Mouse (Mus musculus) lung, postnatal 10 days (tissue): ENCODE measurements at regions not wholly inside any gene's neighbourhood (a gene's known extent, or its start where the extent isn't known, plus 50 kb on each side); places are given as distances from the start of the nearest gene placed in this dataset.

ENCODE experiments used
- DNase-seq: peaks from one replicate; pipeline ENCODE4 v3.0.0; 2021

- DNase-seq, result no peak
Observed at GRCm38 (mm10) chr13:30042689-30043320, 56.9 kb upstream of the E2f3 start.

- no peak for DNase-seq
Observed at GRCm38 (mm10) chr13:30041501-30042295, 55.8 kb upstream of the E2f3 start.

GRCm38 (mm10) chr13:30040288-30040687, 54.4 kb upstream of the E2f3 start:
- DNase-seq, result peak; percentile 28

- no peak for DNase-seq
Observed at GRCm38 (mm10) chr13:30039791-30040190, 53.9 kb upstream of the E2f3 start.

- no peak for DNase-seq
Observed at GRCm38 (mm10) chr13:30036561-30036960, 50.7 kb upstream of the E2f3 start.

- DNase-seq, result no peak
Observed at GRCm38 (mm10) chr13:30036071-30036470, 50.2 kb upstream of the E2f3 start.
